Mouse (Mus musculus): ENCODE data around the gene Dbi.

- TF ChIP-seq EP300 (IDR thresholded peaks at IDR 0.05; ENCODE audit: low read depth) (no peak), CTCF (IDR thresholded peaks at IDR 0.05; ENCODE audit: low read depth) (peak; percentile 47)
Measured at GRCm38 (mm10) chr1:120105556-120105959, 15.3 kb downstream of the Dbi start.
